Mouse (Mus musculus) T-cell, adult 66 days (primary cell): ENCODE data around the gene Nudcd2. TPM values are rescaled to one million over a fixed set of nuclear protein-coding genes. Genes with fewer than 3 reads are reported as not detected.

Experiments used
- total RNA-seq, 2 experiments: library from RNA; stranded (reverse); gene quantifications; 3 replicates in 1 of 2; 4 replicates in 1 of 2; pipeline ENCODE4 v1.2.4; 2023

Nudcd2 gene
- total RNA-seq = 10 to 100 TPM; 16.3 to 22.5 TPM

DNA sequence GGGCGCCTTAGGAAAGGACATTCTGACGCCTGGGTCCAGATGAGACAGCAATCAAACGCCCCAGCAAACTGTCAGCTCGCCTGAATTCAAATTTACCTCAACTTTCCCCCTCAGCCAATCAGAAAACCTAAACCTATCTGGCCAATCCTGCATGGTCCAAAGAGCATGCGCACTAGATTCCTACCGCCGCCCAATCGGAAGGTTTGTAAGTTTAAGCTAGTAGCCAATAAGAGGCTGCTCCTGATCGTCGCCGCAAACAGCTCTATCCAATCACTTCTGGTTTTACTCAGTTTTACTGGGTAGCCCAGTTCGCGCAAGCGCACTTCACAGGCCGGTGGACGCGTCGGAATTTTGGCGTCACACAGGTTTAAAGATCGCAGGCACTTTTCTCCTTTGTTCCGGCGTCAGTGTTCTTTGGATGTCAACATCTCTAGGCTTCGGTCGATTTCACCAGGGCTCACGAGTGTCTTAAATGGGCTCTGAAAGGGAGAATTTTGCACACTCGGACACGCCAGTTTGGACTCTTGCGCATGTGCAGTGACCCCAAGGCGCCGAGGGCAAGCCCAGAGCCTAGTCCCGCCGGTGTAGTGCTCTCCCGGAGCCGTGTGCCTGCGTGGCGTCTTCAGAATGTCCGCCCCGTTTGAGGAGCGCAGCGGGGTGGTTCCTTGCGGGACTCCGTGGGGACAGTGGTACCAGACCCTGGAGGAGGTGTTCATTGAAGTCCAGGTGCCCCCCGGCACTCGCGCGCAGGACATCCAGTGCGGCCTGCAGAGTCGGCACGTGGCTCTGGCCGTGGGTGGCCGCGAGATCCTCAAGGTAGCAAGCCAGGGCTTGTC lies at the start of gene Nudcd2, which contains the start of gene Hmmr:
Gene Nudcd2 (plus strand): TSS at position 329 of the 836 bp plus-strand sequence.
Gene Hmmr (minus strand): TSS at position 84 of the 836 bp plus-strand sequence.

DNA sequence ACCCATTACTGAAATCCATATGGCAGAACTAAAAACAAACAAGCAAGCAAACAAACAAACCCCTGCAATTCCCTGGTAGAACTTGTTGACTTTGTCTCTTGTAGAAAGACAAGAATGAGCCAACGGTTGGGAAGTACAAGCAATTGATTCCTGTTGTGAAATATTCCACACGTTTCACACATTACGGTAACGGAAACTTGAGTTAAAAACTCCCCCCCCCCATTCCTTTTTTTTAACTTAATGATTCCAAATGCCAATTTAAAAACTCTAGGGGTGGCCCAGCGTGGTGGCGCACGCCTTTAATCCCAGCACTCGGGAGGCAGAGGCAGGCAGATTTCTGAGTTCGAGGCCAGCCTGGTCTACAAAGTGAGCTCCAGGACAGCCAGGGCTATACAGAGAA lies 38.4 kb upstream of the Nudcd2 start, which contains the start of gene Mat2b:
Gene Mat2b (minus strand): TSS at position 101 of the 400 bp plus-strand sequence.

DNA sequence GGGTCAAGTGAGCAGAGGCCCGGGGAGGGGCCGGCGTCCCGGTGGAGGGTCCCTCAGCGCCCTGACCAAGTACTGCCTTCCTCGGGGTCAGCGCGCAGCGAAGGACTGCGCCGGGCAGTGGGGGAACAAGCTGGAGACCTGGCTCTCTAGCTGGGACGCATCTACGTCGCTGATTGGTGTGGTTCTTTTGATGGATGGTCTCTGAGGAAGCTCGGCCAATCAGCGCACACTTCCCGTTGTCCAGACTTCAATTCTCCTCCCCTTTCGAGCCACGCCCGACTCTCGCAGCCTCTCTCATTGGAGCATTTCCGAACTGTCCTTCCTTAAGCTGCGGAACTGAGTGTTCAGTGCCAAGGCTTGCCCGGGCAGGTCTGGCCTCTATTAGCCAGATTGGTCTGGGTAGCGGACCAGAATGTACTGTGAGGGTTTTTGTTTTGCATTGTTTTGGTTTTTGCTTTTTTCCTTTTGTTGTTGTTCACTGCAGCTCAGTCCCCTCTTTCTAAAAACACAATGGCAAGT lies 21.7 kb downstream of the Nudcd2 start, which contains the start of gene Ccng1:
Gene Ccng1 (minus strand): TSS at position 203 of the 519 bp plus-strand sequence.

Other genes with a start within 250 kb of the Nudcd2 start
- 100 to 1,000 TPM; 136 to 149 TPM for gene Mat2b, start 38.5 kb upstream of the Nudcd2 start, total RNA-seq
- gene Hmmr, start 245 bp upstream of the Nudcd2 start, total RNA-seq = 1 to 10 TPM; 1.1 to 2.5 TPM
- 10 to 100 TPM; 43.1 to 47.4 TPM for gene Ccng1, start 21.6 kb downstream of the Nudcd2 start, total RNA-seq